Mouse (Mus musculus): ENCODE results near the gene Leng8. TPM values are rescaled to one million over a fixed set of nuclear protein-coding genes. Genes with fewer than 3 reads are reported as not detected.

The Leng8 gene
- polyA plus RNA-seq, 3 experiments from 2014 or later: 22.6 to 40.2 (median 24.9) TPM

DNA sequence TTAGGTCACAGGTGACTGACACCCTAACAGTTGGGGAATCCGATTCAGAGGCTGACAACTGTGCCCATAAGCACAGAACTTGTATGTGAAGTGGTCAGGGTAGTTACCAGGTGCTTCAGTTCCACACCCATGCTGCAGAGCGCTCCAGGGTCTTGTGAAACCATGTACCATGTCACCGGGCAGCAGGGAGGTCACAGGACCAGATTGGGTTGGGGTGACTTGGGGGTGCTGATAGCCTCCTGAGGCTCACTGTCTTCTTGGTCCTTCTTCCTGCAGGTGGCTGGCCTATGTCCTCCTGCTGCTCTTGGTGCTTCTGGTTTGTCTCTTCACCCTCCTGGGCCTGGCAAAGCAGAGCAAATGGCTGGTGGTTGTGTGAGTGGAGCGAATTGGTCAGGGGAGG lies 8.9 kb upstream of the Leng8 start:
- no peak for ATAC-seq

DNA sequence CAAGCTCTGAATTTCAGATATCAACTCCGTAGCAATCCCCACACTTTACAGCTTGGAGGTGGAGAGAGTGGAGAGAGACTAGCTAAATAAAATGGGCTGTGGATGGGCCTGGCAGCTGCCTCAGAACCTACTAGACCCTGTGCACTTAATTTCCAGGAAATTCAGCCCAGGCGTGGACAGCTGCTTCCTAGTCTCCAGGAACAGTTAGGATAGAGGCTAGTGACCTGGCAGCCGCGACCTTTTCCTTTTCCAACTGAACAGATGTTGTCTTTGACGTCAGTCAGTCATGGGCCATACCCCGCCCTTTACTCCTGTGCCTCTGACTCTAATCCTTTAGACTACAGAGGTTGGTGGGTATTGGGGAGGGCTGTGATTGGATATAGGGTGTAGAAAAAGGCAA lies 8.0 kb upstream of the Leng8 start:
- no peak for ATAC-seq

DNA sequence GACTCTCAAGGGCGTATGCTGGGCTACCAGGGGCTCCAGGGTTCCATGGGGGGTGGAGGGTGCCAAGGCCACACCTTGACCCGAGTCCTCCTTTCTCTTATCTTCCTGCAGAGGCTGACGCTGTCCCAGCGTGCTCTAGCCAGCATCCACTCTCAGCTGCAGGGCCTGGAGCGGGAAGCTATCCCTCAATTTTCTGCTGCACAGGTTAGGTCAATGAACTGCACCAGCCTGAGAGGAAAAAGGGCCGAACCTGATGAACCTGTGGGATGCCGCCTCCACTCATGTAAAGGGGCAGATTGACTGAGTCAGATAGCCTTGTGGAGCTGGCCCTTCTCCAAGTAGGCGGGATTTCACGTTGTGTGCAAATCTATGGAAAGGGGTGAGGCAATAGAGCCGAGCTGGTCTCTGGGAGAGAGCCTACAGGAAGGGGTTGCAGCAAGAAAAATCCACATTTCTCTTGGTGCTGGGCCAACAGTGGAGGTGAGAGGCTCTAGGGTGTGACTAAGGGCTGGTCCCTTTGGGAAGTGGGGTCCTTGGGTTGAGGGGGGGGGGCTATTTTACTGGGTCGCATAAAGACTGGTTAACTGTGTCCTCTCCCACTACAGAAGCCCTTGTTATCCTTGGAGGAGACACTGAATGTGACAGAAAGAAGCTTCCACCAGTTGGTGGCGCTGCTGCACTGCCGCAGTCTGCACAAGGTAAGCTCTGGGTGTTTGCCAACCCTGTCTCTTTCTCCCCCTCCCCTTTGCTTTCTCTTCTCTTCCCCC lies 6.0 kb upstream of the Leng8 start:
- peak; percentile 83 for ATAC-seq

DNA sequence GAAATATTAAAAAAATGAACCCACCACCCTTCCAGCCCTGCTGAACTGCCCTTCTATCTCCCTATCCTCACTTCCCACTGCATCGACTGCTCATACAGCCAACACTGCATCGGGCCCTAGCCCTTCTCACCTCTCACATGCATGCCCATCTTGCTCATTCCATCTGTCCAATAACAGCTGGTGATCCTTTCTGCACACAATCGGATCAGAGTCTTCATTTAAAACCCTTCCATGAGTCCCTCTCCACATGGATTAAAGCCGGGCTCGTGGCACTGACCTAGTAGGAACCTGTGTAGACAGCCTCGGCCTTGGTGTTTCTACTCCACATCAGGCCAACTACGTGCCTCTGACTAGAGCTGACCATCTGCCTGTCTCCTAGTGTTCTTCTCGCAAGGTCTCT lies 4.9 kb upstream of the Leng8 start:
- no peak for ATAC-seq

DNA sequence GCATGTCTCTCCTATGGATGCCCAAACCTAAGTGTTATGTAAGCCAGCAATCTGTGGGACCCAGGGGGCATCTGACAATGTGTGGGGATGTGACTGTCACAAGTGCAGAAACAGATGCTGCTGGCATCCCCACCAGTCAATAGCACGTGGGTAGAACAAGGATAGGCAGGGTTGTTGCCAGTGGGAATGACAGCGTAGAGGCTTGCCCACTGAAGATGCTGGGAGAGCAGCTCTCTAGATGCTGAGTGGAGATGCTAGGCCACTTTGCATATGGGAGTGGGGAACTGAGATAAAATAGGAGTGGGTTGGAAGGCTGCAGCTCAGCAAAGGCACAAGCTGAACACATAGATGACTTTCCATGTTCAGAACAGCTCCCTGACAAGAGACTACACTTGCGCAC lies 4.3 kb upstream of the Leng8 start:
- ATAC-seq: no peak

DNA sequence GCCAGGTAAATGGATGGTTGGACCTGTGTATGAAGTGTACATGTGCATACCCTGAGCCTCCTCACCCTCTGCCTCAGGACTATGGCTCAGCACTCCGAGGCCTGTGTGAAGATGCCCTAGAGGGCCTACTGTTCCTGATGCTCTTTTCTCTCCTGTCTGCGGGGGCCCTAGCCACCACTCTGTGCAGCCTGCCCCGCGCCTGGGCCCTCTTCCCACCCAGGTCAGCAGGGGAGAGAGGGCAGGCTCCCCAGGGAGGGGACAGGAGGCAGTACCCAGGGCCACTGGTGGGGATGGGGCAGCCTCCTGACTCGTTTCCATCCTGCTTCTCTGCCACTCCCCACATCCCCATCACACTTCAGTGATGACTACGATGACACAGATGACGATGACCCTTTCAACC lies 3.8 kb upstream of the Leng8 start:
- ATAC-seq: no peak

DNA sequence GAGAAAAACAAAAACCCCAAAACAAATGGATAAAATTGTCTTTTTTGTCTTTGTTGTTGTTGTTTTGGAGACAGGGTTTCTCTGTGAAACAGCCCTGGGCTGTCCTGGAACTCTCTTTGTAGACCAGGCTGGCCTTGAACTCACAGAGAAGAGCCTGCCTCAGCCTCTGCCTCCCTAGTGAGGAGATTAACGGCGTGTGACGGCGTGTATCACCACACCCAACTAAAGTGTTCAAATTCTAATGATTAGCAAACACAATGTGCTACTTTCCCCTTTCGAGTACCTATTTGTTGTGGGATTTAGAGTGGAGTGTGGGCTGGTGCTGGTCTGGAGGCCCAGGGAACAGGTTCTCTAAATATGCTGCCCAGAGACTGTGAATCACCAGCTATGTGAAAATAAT lies 1.9 kb upstream of the Leng8 start:
- ATAC-seq: no peak

DNA sequence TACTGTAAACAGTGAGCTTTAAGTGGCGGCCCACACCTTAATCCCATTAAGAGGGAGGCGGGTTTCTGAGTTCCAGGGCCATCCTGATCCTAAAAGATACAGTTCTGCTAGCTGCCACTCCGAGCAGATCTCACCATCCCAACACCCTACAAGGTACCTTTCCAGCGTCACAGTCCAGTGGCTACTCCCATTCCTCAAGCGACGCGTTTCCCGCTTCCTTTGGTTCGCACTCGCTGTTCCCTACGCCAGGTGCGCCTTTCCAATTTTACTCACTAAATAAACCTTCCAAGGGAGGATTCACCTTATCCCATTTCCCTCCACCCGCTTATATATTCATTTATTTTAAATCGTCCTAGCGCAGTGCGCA lies 452 bp upstream of the Leng8 start:
- ATAC-seq: no peak

DNA sequence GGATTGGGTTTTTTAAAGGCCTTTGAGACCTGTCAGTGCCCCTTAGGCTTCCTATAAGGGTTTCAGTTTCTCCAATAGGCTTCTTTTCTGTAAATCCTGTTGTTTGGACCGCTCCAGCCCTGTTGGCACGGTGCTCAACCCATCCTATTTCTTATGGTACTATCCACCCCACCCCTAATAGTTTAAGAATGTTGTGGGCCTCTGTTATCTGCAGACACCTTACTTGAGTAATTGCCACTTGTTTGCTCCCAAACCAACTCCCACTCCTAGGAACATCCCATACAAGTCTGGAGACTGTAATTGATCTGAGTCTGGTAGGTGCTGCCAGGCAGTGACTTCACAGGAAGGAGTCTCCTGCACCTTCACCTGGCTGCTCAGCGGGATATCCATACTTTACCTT lies 907 bp downstream of the Leng8 start:
- ATAC-seq: no peak

DNA sequence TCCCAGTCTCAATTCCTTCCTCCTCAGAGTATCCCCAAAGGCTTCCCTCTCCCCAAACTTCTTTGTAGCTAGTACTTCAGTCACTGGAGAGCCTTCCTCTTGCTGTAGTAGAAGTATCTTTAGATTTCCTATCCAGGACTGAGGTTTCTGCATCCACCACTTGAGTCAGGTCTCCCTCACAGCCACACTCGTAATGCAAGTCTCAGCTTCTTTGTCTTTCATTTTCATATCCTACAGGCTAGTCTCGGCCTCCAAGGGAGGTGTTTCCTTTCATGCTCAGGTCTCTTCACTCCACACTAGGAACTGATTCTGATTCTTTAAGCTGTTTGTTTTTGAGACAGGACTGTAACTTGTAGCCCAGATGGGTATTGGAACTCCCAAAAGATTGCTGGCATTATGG lies 1.3 kb downstream of the Leng8 start:
- ATAC-seq: no peak

DNA sequence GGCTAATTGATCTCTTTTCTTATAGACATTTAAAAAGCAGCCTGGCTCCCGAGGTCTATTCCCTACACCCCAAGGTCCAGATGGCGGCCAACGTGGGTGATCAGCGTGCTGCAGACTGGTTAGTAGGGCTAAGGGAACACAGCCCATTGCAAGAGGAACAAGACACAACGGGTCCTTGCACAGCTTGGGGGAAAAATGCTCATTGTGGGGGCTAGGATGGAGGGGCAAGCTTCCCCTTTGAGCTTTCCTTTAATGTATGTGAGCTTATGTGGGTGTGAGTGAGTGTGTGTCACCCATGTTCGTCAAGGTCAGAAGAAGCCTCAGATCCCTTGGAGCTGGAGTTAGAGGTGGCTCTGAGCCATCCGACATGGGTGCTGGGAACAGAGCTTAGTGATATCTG lies 1.8 kb downstream of the Leng8 start:
- no peak for ATAC-seq

DNA sequence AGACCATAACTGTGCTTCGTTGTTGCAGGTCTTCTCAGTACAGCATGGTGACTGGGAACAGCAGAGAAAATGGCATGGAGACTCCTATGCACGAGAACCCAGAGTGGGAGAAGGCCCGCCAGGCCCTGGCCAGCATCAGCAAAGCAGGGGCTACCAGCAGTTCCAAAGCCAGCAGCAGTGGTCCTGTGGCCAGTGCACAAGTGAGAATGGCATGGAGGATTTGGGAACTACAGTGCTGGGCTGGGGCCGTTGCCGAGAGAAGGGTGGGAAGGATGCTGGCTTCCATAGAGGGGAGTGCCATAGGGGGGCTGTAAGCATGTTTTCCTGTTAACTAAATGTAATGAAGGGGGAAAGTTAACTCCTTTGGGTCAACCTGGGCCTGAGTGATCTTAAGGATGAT lies 2.6 kb downstream of the Leng8 start:
- no peak for ATAC-seq

DNA sequence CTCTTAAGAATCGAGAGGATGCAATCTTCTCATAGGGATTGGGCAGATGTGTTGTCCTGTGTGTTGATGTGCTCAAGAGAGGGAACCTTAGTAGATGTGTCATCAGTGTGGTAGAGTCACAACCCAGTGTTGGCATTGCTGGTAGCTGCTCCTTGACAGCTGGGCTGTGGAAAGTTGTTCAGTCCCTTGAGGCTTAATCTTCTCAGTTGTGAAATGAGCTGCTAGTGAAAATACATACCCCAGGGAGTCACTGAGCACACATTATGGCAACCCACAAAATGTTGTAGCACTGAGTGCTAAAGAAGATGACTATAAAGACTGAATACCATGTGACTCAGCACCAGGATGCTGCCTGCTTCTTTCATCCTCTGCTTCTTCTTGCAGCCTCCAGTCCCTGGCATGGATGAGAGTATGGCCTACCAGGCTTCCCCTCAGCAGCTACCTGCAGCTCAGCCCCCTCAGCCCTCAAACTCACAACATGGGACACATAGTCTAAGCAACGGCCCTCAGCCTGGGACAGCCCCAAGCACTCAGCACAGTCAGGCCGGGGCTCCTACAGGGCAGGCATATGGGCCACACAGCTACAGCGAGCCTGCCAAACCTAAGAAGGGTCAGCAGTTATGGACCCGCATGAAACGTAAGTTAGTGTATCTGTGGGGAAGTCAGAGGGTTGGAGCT lies 4.9 kb downstream of the Leng8 start:
- ATAC-seq: no peak

DNA sequence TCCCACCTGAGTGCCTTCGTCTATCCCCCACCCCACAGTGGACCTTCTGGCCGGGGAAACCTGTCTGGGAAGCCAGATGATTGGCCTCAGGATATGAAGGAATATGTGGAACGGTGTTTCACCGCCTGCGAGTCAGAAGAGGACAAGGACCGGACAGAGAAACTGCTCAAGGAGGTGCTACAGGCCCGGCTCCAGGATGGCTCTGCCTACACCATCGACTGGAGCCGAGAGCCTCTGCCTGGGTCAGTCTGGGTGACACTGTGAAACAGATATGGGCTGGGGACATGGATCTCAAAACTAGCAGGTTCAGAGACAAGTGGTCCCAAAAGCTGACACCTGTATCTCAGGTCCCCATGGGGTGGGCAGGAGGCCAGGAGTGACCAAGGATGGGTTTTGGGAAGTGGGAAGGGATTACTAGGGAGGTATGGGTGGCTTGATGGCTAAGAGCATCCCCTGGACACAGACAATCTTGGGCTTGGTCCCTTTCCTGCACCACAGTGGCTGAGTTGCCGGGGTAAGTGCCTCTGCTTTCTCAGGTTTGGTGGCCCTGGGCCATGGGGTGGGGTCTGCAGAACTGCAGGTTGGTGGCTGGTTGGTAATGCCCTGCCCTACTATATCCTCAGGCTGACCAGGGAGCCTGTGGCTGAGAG lies 6.1 kb downstream of the Leng8 start:
- ATAC-seq: no peak

DNA sequence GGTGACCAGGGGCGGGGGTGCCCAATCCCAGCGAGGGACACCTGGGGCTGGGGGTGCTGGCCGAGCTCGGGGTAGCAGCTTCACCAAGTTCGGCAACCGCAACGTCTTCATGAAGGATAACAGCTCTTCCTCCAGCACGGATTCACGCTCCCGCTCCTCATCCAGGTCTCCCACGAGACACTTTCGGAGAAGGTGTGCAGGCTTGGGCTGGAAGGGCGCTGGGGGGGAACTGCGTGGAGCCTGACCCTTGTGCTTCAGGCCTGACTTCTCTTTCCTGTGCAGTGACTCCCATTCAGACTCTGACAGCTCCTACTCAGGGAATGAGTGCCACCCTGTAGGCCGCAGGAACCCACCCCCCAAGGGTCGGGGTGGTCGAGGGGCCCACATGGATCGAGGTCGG lies 6.7 kb downstream of the Leng8 start:
- no peak for ATAC-seq

DNA sequence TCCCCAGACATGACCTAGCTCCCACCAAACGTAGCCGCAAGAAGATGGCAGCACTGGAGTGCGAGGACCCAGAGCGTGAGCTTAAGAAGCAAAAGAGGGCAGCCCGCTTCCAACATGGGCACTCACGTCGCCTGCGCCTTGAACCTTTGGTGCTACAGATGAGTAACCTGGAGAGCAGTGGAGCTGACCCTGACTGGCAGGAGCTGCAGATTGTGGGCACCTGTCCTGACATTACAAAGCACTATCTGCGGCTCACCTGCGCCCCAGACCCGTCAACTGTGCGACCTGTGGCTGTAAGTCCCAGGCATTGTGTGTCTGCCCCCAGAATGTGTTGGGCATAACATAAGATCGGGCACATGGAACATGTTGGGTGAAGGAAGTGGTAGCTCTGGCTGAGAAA lies 7.2 kb downstream of the Leng8 start:
- ATAC-seq: no peak

DNA sequence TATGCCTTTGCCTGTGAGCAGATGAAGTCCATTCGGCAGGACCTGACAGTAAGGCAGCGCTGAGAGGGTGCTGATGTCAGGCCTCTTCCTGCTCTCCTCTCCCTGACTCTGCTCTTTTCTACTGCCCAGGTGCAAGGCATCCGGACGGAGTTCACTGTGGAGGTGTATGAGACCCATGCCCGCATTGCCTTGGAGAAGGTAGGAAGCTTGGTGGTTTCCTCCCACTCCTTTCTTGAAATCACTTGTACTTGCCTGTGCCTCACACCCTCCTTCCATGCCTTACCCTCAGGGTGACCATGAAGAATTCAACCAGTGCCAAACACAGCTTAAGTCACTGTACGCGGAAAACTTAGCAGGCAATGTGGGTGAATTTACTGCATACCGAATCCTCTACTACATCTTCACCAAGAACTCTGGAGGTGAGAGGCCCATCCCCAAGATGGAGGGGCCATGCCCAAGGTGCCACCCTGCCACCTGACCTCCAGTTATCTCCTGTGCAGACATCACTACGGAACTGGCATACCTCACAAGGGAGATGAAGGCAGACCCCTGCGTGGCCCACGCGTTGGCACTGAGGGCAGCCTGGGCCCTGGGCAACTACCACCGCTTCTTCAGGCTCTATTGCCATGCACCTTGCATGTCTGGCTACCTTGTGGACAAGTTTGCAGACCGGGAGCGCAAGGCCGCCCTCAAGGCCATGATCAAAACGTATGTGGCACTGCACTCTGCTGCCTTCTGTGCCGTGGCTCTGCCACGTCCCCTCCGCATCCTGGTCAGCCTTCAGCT lies 8.1 kb downstream of the Leng8 start:
- no peak for ATAC-seq

DNA sequence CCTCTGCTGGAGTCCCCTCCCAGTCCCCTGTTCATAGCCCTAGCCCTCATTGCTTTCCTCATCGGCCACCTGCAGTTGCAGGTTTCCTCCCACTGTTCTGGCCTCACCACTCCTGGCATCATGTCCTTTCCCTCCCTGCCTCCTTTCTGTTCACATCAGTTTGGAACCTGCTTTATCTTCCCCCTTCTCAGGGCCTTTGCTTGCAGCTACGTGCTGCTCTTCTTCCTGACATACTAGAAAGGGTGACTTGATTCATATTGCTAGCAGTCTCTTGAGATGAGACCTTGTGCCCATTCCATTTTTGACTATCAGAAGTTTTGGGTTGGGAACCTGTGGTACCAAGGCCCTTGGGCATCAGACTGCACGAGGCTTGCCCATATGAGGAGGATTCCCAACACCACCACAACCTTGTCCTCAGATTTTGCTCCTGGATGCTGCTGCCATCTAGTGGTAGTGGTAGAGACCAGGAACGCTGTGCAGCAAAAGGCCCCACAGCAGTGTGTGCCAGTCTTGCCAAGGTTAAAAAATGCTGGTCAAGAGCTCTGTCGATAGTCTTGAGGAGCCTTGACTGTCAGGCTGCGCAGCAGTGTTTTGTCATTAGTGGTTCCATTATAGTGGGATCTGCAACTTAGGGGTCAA lies 8.8 kb downstream of the Leng8 start:
- no peak for ATAC-seq

DNA sequence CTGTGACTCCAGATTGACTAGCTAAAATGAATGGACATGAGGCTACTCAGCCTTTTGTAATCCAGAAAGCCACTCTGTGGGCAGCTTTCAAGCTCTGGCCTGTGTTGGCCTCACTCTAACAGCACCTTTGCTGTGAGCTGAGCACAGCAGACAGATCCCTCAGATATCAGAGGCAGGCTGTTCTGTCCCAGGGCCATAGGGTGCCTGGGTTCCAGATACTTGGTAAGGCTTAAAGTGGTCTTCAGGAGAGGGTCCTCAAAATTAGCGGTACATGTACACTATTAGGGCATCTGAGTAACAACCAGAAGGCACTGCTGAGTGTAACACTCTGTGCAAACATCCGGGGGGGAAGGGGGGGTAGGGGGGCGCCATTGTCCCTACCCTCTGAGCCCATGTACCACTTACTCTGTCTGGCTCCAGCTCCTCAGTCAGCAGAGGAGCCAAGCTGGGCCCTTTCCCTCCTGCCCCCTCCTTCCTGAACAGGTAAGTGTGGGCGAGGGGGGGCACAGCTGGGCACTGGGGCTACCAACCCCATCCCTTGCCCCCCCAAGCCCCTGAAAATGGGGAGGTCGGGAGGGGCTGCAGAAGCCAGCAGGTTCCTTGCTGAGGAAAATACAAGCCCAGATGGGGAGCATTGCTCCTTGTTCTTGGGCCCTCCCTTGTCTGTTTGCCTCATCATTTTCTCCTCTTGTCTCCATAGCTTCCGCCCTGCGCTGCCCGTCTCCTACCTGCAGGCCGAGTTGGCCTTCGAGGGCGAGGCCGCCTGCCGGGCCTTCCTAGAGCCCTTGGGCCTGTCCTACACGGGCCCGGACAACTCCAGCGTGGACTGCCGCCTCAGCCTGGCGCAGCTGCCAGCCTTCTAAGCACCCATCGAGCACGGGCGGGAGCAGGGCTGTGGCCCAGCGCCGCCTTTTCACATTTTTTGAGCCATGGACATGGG lies 9.7 kb downstream of the Leng8 start:
- ATAC-seq: no peak

DNA sequence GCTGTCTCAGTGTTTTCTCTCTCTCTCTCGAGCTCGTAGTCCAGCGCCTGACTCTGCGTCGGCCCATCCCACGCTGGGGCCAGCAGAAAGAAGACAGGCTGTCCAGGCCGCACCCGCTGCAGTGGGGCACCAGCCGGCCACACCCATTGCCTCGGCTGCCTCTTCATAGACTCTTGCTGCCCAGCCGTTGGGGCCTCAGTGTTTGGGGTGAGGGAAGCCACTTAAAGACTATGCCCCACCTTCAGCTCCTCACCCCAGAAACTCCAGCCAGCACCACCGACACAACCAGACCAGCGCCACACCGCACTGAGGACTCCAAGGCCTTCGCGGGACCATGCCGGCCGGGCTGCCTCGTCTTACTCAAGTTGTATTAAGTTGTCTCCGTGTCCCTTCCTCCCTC lies 10.5 kb downstream of the Leng8 start:
- no peak for ATAC-seq

DNA sequence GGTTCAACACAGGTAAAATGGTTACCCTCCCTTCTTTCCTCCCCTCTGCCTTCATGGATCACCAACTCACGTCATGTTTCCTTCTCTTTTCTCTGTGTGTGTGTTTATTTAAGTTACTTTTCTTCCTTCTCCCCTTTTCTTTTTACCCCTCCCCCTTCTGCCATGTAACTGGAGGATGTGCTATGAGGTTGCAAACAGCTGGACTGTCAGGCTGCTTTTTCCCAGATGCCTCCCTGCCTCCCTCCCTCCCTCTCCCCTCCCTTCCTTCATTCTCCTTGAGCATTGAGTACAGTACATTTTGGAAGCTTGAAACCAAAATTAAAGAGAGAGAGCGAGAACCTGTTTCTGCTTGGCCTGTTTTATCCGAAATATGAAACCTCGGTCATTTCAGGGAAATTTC lies 11.0 kb downstream of the Leng8 start:
- ATAC-seq: no peak
